Mouse (Mus musculus) CD4-positive, CD25-positive, alpha-beta regulatory T cell, adult 9 weeks (primary cell): ENCODE results near the gene Zbtb12. TPM values are rescaled to one million over a fixed set of nuclear protein-coding genes. Genes with fewer than 3 reads are reported as not detected.

Source experiments
- polyA plus RNA-seq: library from polyadenylated mRNA; unstranded; fragments of 100-300 nt; shearing (Covaris generic); gene quantifications from one replicate; pipeline ENCODE4 v1.2.1, GENCODE M21; 2017

Zbtb12 gene
- 0.41 TPM for polyA plus RNA-seq

GRCm38 (mm10) chr17:34879336-34879879 lies at the start of gene Zbtb12:
TSS of gene Zbtb12 (plus strand) at chr17:34879483.

GRCm38 (mm10) chr17:34836856-34837221 lies 42.4 kb upstream of the Zbtb12 start, which contains the start of the genes Stk19 and Dxo:
TSS of gene Stk19 (minus strand) at chr17:34836945.
TSS of gene Dxo (plus strand) at chr17:34837019.

GRCm38 (mm10) chr17:34849722-34850516 lies 29.4 kb upstream of the Zbtb12 start, which contains the start of the genes Skiv2l and Nelfe:
TSS of gene Skiv2l (minus strand) at chr17:34850210.
TSS of gene Nelfe (plus strand) at chr17:34850391.

GRCm38 (mm10) chr17:34862416-34863081 lies 16.7 kb upstream of the Zbtb12 start, which contains the start of gene Cfb:
TSS of gene Cfb (minus strand) at chr17:34862518.

GRCm38 (mm10) chr17:34881683-34882310 lies 2.5 kb downstream of the Zbtb12 start, which contains the start of gene Gm20547:
TSS of gene Gm20547 (minus strand) at chr17:34882042.

GRCm38 (mm10) chr17:34898160-34898586 lies 18.9 kb downstream of the Zbtb12 start, which contains the start of the genes C2 and Ehmt2:
TSS of gene C2 (minus strand) at chr17:34898265.
TSS of gene Ehmt2 (plus strand) at chr17:34898469.

GRCm38 (mm10) chr17:34913930-34914665 lies 34.8 kb downstream of the Zbtb12 start, which contains the start of gene Slc44a4:
TSS of gene Slc44a4 (plus strand) at chr17:34914466.

GRCm38 (mm10) chr17:34931061-34931734 lies 51.9 kb downstream of the Zbtb12 start, which contains the start of gene Neu1:
TSS of gene Neu1 (plus strand) at chr17:34931253.

Other genes starting within 250 kb of the Zbtb12 start
- gene Prrt1, start 249.9 kb upstream of the Zbtb12 start, polyA plus RNA-seq, result 2.9 TPM
- gene Fkbpl, start 234.7 kb upstream of the Zbtb12 start, polyA plus RNA-seq, result 6.2 TPM
- 61.4 TPM for gene Atf6b, start 232.3 kb upstream of the Zbtb12 start, polyA plus RNA-seq
- gene Tnxb, start 208.9 kb upstream of the Zbtb12 start, polyA plus RNA-seq, result not detected
- 0.07 TPM for gene C4b, start 135.6 kb upstream of the Zbtb12 start, polyA plus RNA-seq
- not detected for gene Cyp21a1, start 74.9 kb upstream of the Zbtb12 start, polyA plus RNA-seq
- gene Stk19, start 42.5 kb upstream of the Zbtb12 start, polyA plus RNA-seq, result 39.7 TPM
- 76.3 TPM for gene Dxo, start 42.5 kb upstream of the Zbtb12 start, polyA plus RNA-seq
- gene Skiv2l, start 29.3 kb upstream of the Zbtb12 start, polyA plus RNA-seq, result 143 TPM
- gene Nelfe, start 29.1 kb upstream of the Zbtb12 start, polyA plus RNA-seq, result 39.1 TPM
- gene Cfb, start 17.0 kb upstream of the Zbtb12 start, polyA plus RNA-seq, result 2.2 TPM
- not detected for gene Gm20547, start 2.6 kb downstream of the Zbtb12 start, polyA plus RNA-seq
- gene C2, start 18.8 kb downstream of the Zbtb12 start, polyA plus RNA-seq, result 3.0 TPM
- 29.6 TPM for gene Ehmt2, start 19.0 kb downstream of the Zbtb12 start, polyA plus RNA-seq
- gene Slc44a4, start 35.0 kb downstream of the Zbtb12 start, polyA plus RNA-seq, result not detected
- 107 TPM for gene Neu1, start 51.8 kb downstream of the Zbtb12 start, polyA plus RNA-seq
- 1.3 TPM for gene Hspa1b, start 79.8 kb downstream of the Zbtb12 start, polyA plus RNA-seq
- not detected for gene Gm20481, start 90.4 kb downstream of the Zbtb12 start, polyA plus RNA-seq
- gene Hspa1a, start 92.7 kb downstream of the Zbtb12 start, polyA plus RNA-seq, result 0.56 TPM
- gene Hspa1l, start 93.2 kb downstream of the Zbtb12 start, polyA plus RNA-seq, result not detected
- gene Lsm2, start 102.4 kb downstream of the Zbtb12 start, polyA plus RNA-seq, result 38.4 TPM
- gene Vars, start 121.5 kb downstream of the Zbtb12 start, polyA plus RNA-seq, result 124 TPM
- 0.17 TPM for gene Vwa7, start 137.1 kb downstream of the Zbtb12 start, polyA plus RNA-seq
- 3.2 TPM for gene Sapcd1, start 148.5 kb downstream of the Zbtb12 start, polyA plus RNA-seq
- gene Msh5, start 167.3 kb downstream of the Zbtb12 start, polyA plus RNA-seq, result 2.7 TPM
- 654 TPM for gene Clic1, start 170.5 kb downstream of the Zbtb12 start, polyA plus RNA-seq
- 3.6 TPM for gene Ddah2, start 179.6 kb downstream of the Zbtb12 start, polyA plus RNA-seq
- not detected for gene Ly6g6c, start 185.9 kb downstream of the Zbtb12 start, polyA plus RNA-seq
- gene Mpig6b, start 186.7 kb downstream of the Zbtb12 start, polyA plus RNA-seq, result not detected
- not detected for gene Ly6g6e, start 197.4 kb downstream of the Zbtb12 start, polyA plus RNA-seq
- not detected for gene Ly6g6d, start 198.6 kb downstream of the Zbtb12 start, polyA plus RNA-seq
- gene Ly6g6f, start 206.1 kb downstream of the Zbtb12 start, polyA plus RNA-seq, result not detected
- gene Abhd16a, start 209.8 kb downstream of the Zbtb12 start, polyA plus RNA-seq, result 84.0 TPM
- not detected for gene Ly6g5c, start 228.8 kb downstream of the Zbtb12 start, polyA plus RNA-seq
- gene Ly6g5b, start 235.9 kb downstream of the Zbtb12 start, polyA plus RNA-seq, result 2.5 TPM
- gene Gpank1, start 242.0 kb downstream of the Zbtb12 start, polyA plus RNA-seq, result 70.3 TPM
- gene Csnk2b, start 242.6 kb downstream of the Zbtb12 start, polyA plus RNA-seq, result 338 TPM
- gene D17H6S53E, start 246.9 kb downstream of the Zbtb12 start, polyA plus RNA-seq, result 4.3 TPM